19 mouse cellular contexts compared by ENCODE assay signal in genomic region chr3:105566973-105567372, GRCm38 (mm10).
DNase-seq lines count a peak whose midpoint lies in the region; ATAC-seq and TF ChIP-seq lines count a peak whose summit lies in the region.
"Had no signal": no experiment of that assay in that cellular context is flagged by ENCODE, and none has a peak within 500 bp of the region (broad histone marks: within the 10 kb centered on the region; RNA-seq: fewer than 3 reads in every experiment).

No protein-coding gene starts in this region.

- ATAC-seq in forebrain, embryonic 14.5 days: no peak
- no peak for ATAC-seq in forebrain, embryonic 11.5 days (replicated peaks; ENCODE audit: low FRiP score)
- no peak for ATAC-seq in hindbrain, embryonic 16.5 days
- ATAC-seq: activated CD4-positive, CD25-positive, alpha-beta regulatory T cell, adult 4 months had no signal

- peak overlapping the region; percentile 39 for H3K27ac ChIP-seq in forebrain, embryonic 14.5 days (ENCODE audit: low read depth, low read length)
- no peak overlapping the region for H3K27ac ChIP-seq in forebrain, embryonic 11.5 days (ENCODE audit: low read depth, low read length)
- peak overlapping the region; percentile 85 for H3K27ac ChIP-seq in layer of hippocampus, adult 2 months
- H3K27ac ChIP-seq in hindbrain, embryonic 16.5 days (ENCODE audit: low read depth, low read length): peak overlapping the region; percentile 19; the same call in 1 of the 2 replicates
- H3K27ac ChIP-seq: embryonic facial prominence, embryonic 10.5 days; gastrocnemius, adult 2 months; liver, embryonic 13.5 days; stomach, postnatal 0 days had no signal

- H3K9me3 ChIP-seq in forebrain, embryonic 14.5 days (replicated peaks; ENCODE audit: control insufficient read depth, low read length): no peaks in the 10 kb centered on the region
- H3K9me3 ChIP-seq in forebrain, embryonic 11.5 days (ENCODE audit: control insufficient read depth, low read length): no peaks in the 10 kb centered on the region
- no peaks in the 10 kb centered on the region for H3K9me3 ChIP-seq in hindbrain, embryonic 16.5 days (ENCODE audit: control insufficient read depth, low read length)
- H3K9me3 ChIP-seq: embryonic facial prominence, embryonic 10.5 days; liver, embryonic 13.5 days had no signal

- no peak overlapping the region for H3K9ac ChIP-seq in forebrain, embryonic 14.5 days (ENCODE audit: low read length)
- H3K9ac ChIP-seq in forebrain, embryonic 11.5 days (ENCODE audit: low read length): no peak overlapping the region
- H3K9ac ChIP-seq in hindbrain, embryonic 16.5 days (ENCODE audit: low read depth, low read length): no peak overlapping the region
- H3K9ac ChIP-seq: liver, embryonic 13.5 days had no signal

- 27% methylated on average over 8 of the region's 8 CpGs for WGBS in forebrain, embryonic 14.5 days
- 74% methylated on average over 8 of the region's 8 CpGs for WGBS in forebrain, embryonic 11.5 days
- WGBS in hindbrain, embryonic 16.5 days: 34% methylated on average over 8 of the region's 8 CpGs

- no peak for TF ChIP-seq POLR2A in brain, embryonic 14.5 days (IDR thresholded peaks at IDR 0.05; ENCODE audit: borderline replicate concordance, extremely low read depth, insufficient read depth, insufficient read length, poor library complexity, severe bottlenecking)

- TF ChIP-seq CTCF in layer of hippocampus, adult 2 months (conservative IDR thresholded peaks at IDR 0.05): no peak
- TF ChIP-seq CTCF in brain, embryonic 14.5 days (IDR thresholded peaks at IDR 0.05; ENCODE audit: borderline replicate concordance, extremely low read depth, insufficient read depth, insufficient read length): no peak

- no peak overlapping the region for H3K4me2 ChIP-seq in forebrain, embryonic 14.5 days (ENCODE audit: low read length)
- H3K4me2 ChIP-seq in forebrain, embryonic 11.5 days (ENCODE audit: low read depth, low read length, severe bottlenecking): no peak overlapping the region
- no peak overlapping the region for H3K4me2 ChIP-seq in hindbrain, embryonic 16.5 days (ENCODE audit: low read length)
- H3K4me2 ChIP-seq: liver, embryonic 13.5 days had no signal

- H3K36me3 ChIP-seq in forebrain, embryonic 14.5 days (ENCODE audit: control insufficient read depth, insufficient read depth, low read length): no peaks in the 10 kb centered on the region
- no peaks in the 10 kb centered on the region for H3K36me3 ChIP-seq in forebrain, embryonic 11.5 days (ENCODE audit: control insufficient read depth, insufficient read depth, low read length)
- no peaks in the 10 kb centered on the region for H3K36me3 ChIP-seq in hindbrain, embryonic 16.5 days (ENCODE audit: control insufficient read depth, insufficient read depth, low read length)
- H3K36me3 ChIP-seq: embryonic facial prominence, embryonic 10.5 days; liver, embryonic 13.5 days had no signal

- DNase-seq in forebrain, embryonic 14.5 days (ENCODE audit: low spot score): peak; percentile 45
- no peak for DNase-seq in forebrain, embryonic 11.5 days (ENCODE audit: low spot score)
- DNase-seq in layer of hippocampus, adult 2 months (ENCODE audit: low spot score in 2 of 2): no peak
- DNase-seq in layer of hippocampus, postnatal 36 days: no peak
- DNase-seq in brain, embryonic 14.5 days (ENCODE audit: low read depth): peak; percentile 63
- DNase-seq in cerebellum, adult 9-10 months: no peak
- DNase-seq in spleen, adult 18-20 months: no peak
- DNase-seq: adrenal gland, adult 8-10 months; cerebellum, adult 9-11 months; gastrocnemius, adult 2 months; kidney, adult 8-10 months; kidney, postnatal 25 days; liver, embryonic 13.5 days; lung, adult 2 months; lung, postnatal 14 days had no signal

- no peaks in the 10 kb centered on the region for H3K27me3 ChIP-seq in forebrain, embryonic 14.5 days (replicated peaks; ENCODE audit: control insufficient read depth, insufficient read depth, low read length)
- no peaks in the 10 kb centered on the region for H3K27me3 ChIP-seq in forebrain, embryonic 11.5 days (ENCODE audit: control insufficient read depth, insufficient read depth, low read length)
- H3K27me3 ChIP-seq in hindbrain, embryonic 16.5 days (replicated peaks; ENCODE audit: control insufficient read depth, insufficient read depth, low read length): no peaks in the 10 kb centered on the region
- H3K27me3 ChIP-seq: liver, embryonic 13.5 days had no signal

- peaks cover 48% of the 10 kb centered on the region for H3K4me1 ChIP-seq in forebrain, embryonic 14.5 days (ENCODE audit: control insufficient read depth, insufficient read depth, low read length)
- peaks cover 11% of the 10 kb centered on the region for H3K4me1 ChIP-seq in forebrain, embryonic 11.5 days (replicated peaks; ENCODE audit: control insufficient read depth, insufficient read depth, low read length)
- H3K4me1 ChIP-seq in hindbrain, embryonic 16.5 days (ENCODE audit: control insufficient read depth, insufficient read depth, low read depth, low read length): peaks cover 44% of the 10 kb centered on the region
- H3K4me1 ChIP-seq: liver, embryonic 13.5 days had no signal

- no peak overlapping the region for H3K4me3 ChIP-seq in forebrain, embryonic 14.5 days (ENCODE audit: low read depth, low read length)
- H3K4me3 ChIP-seq in forebrain, embryonic 11.5 days (ENCODE audit: low read depth, low read length): no peak overlapping the region
- H3K4me3 ChIP-seq in layer of hippocampus, adult 2 months: no peak overlapping the region
- no peak overlapping the region for H3K4me3 ChIP-seq in hindbrain, embryonic 16.5 days (ENCODE audit: low read length)
- H3K4me3 ChIP-seq: embryonic facial prominence, embryonic 10.5 days; gastrocnemius, adult 2 months; liver, embryonic 13.5 days had no signal

Comparison
In these comparisons a context has a peak if more than half of its experiments do, and no peak if none do; other contexts are left out.
1. DNase-seq: peak in forebrain, embryonic 14.5 days (single experiment) and brain, embryonic 14.5 days (single experiment); none in forebrain, embryonic 11.5 days (single experiment), layer of hippocampus, adult 2 months (0 of 2), layer of hippocampus, postnatal 36 days (0 of 2), cerebellum, adult 9-10 months (single experiment) and spleen, adult 18-20 months (0 of 2).